Mouse (Mus musculus): Measurements from ENCODE around the gene Ttyh3. TPM values are rescaled to one million over a fixed set of nuclear protein-coding genes. Genes with fewer than 3 reads are reported as not detected.
A peak's percentile ranks its signal among the peaks of the same experiment; 100 is the strongest.

Gene Ttyh3
- polyA plus RNA-seq, 1 experiment from 2014 or later = 56.0 TPM

GRCm38 (mm10) chr5:140610273-140611011 is 38.4 kb downstream of the Ttyh3 start:
- ATAC-seq = no peak
- H3K4me1 ChIP-seq (ENCODE audit: control insufficient read depth, insufficient read depth, low read length) = peaks cover 44% of the 10 kb centered on the region
- H3K9me3 ChIP-seq (replicated peaks; ENCODE audit: control insufficient read depth, low read length, poor library complexity, severe bottlenecking) = no peaks in the 10 kb centered on the region
- peaks cover 8% of the 10 kb centered on the region for H3K27me3 ChIP-seq (ENCODE audit: control insufficient read depth, insufficient read depth, low read depth, low read length)
- H3K27ac ChIP-seq (ENCODE audit: low read length) = peak overlapping the region; percentile 83
- H3K4me3 ChIP-seq (ENCODE audit: low read depth, low read length) = peak overlapping the region; percentile 56
- peak overlapping the region; percentile 52 for H3K4me2 ChIP-seq (ENCODE audit: low read length)
- 3% methylated on average over 25 of the region's 30 CpGs for WGBS
- H3K36me3 ChIP-seq (ENCODE audit: control insufficient read depth, insufficient read depth, low read length) = no peaks in the 10 kb centered on the region
- H3K9ac ChIP-seq (ENCODE audit: low read depth, low read length) = peak overlapping the region; percentile 70

GRCm38 (mm10) chr5:140609511-140610272 is 39.1 kb downstream of the Ttyh3 start:
- WGBS = 9% methylated on average over 13 of the region's 13 CpGs
- Histone ChIP-seq H3K36me3 (ENCODE audit: control insufficient read depth, insufficient read depth, low read length) (no peaks in the 10 kb centered on the region), H3K4me1 (ENCODE audit: control insufficient read depth, insufficient read depth, low read length) (peaks cover 36% of the 10 kb centered on the region), H3K27me3 (ENCODE audit: control insufficient read depth, insufficient read depth, low read depth, low read length) (peaks cover 8% of the 10 kb centered on the region), H3K27ac (ENCODE audit: low read length) (peak overlapping the region; percentile 83), H3K9me3 (replicated peaks; ENCODE audit: control insufficient read depth, low read length, poor library complexity, severe bottlenecking) (no peaks in the 10 kb centered on the region), H3K4me3 (ENCODE audit: low read depth, low read length) (peak overlapping the region; percentile 56), H3K4me2 (ENCODE audit: low read length) (peak overlapping the region; percentile 52), H3K9ac (ENCODE audit: low read depth, low read length) (peak overlapping the region; percentile 70)
- ATAC-seq = peak; percentile 50

DNA sequence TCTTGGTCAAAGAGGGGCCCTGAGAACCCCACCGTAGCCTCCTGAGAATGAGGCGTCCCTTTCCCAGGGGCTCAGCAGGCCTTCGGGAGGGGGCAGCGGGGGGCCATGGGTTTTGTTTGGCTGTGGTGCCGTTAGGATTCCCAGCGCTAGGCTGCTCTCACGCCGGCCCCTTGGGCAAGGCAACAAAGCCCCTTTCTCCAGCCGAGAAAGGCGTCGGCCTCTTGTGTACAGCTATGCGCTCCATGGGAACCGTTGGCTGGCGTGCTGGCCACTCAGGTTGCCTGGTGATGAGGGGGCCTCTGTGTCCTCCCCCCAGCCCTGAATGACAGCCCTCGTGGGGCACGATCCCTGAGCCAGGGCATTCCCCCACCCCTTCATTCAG is 40.2 kb downstream of the Ttyh3 start:
- ATAC-seq = peak; percentile 49
- Histone ChIP-seq H3K27ac (ENCODE audit: low read length) (peak overlapping the region; percentile 83), H3K4me2 (ENCODE audit: low read length) (peak overlapping the region; percentile 27), H3K9ac (ENCODE audit: low read depth, low read length) (peak overlapping the region; percentile 68; the same call in 1 of the 2 replicates), H3K4me1 (ENCODE audit: control insufficient read depth, insufficient read depth, low read length) (peaks cover 35% of the 10 kb centered on the region), H3K36me3 (ENCODE audit: control insufficient read depth, insufficient read depth, low read length) (no peaks in the 10 kb centered on the region), H3K4me3 (ENCODE audit: low read depth, low read length) (peak overlapping the region; percentile 56), H3K9me3 (replicated peaks; ENCODE audit: control insufficient read depth, low read length, poor library complexity, severe bottlenecking) (no peaks in the 10 kb centered on the region), H3K27me3 (ENCODE audit: control insufficient read depth, insufficient read depth, low read depth, low read length) (peaks cover 8% of the 10 kb centered on the region)
- 2% methylated on average over 16 of the region's 16 CpGs for WGBS

DNA sequence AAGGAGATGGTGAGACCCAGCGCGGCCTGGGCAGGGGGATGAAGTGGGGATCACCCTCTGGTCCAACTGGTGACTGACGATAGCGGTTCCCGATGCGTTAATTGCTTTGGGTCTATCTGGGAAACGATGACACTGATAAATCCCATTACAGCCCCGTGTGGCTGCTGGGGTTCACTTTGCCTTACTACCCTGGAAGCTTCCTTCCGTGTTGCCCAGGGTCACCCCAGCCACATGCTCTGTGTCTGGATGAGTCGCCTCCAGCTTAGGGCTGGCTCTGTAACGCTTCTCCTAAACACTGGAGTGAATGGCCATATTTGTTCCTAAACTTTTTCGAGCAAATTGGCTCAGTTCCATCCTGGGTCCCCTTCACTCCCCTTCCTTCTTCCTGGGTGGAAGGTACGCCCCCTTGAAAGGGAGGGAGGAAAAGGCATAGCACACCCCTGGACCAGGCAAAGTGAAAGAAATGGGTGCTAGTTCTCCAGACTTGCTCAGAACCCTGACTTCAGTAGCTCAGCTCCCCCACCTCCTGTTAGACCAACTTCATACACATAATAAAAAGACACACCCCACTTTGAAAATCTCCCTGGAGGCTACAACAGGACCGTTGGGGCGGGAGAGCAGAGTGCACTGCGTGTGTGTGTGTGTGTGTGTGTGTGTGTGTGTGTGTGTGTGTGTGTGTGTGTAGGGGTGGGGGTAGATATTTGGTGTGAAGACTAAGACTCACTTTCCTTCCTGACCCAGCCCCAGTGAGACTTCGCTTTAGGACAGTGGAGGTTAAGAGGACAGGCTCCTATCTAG is 40.8 kb downstream of the Ttyh3 start:
- Histone ChIP-seq H3K27me3 (ENCODE audit: control insufficient read depth, insufficient read depth, low read depth, low read length) (peaks cover 8% of the 10 kb centered on the region), H3K4me2 (ENCODE audit: low read length) (peak overlapping the region; percentile 90), H3K9me3 (replicated peaks; ENCODE audit: control insufficient read depth, low read length, poor library complexity, severe bottlenecking) (no peaks in the 10 kb centered on the region), H3K9ac (ENCODE audit: low read depth, low read length) (peak overlapping the region; percentile 68), H3K4me1 (ENCODE audit: control insufficient read depth, insufficient read depth, low read length) (peaks cover 35% of the 10 kb centered on the region), H3K36me3 (ENCODE audit: control insufficient read depth, insufficient read depth, low read length) (no peaks in the 10 kb centered on the region), H3K27ac (ENCODE audit: low read length) (peak overlapping the region; percentile 83), H3K4me3 (ENCODE audit: low read depth, low read length) (peak overlapping the region; percentile 56)
- no peak for ATAC-seq
- whole genome bisulfite sequencing = under 1% methylated on average over 17 of the region's 17 CpGs

- Histone ChIP-seq H3K36me3 (ENCODE audit: control insufficient read depth, insufficient read depth, low read length) (no peaks in the 10 kb centered on the region), H3K4me3 (ENCODE audit: low read depth, low read length) (peak within 1 kb of the TSS; percentile 56), H3K9ac (ENCODE audit: low read depth, low read length) (peak within 1 kb of the TSS; percentile 68), H3K9me3 (replicated peaks; ENCODE audit: control insufficient read depth, low read length, poor library complexity, severe bottlenecking) (no peaks in the 10 kb centered on the region), H3K27ac (ENCODE audit: low read length) (peak within 1 kb of the TSS; percentile 83), H3K4me1 (ENCODE audit: control insufficient read depth, insufficient read depth, low read length) (peaks cover 35% of the 10 kb centered on the region), H3K4me2 (ENCODE audit: low read length) (peak within 1 kb of the TSS; percentile 90), H3K27me3 (ENCODE audit: control insufficient read depth, insufficient read depth, low read depth, low read length) (peaks cover 8% of the 10 kb centered on the region)
- under 1% methylated on average over 84 of the region's 91 CpGs for WGBS
- ATAC-seq = peak; percentile 25; the same call in 1 of the 2 replicates
Measured at GRCm38 (mm10) chr5:140607001-140607835, 41.6 kb downstream of the Ttyh3 start, which contains the start of gene Lfng. Gene Lfng, plus strand, starts transcription at chr5:140607320.

GRCm38 (mm10) chr5:140606386-140606785 is 42.4 kb downstream of the Ttyh3 start:
- Histone ChIP-seq H3K9me3 (replicated peaks; ENCODE audit: control insufficient read depth, low read length, poor library complexity, severe bottlenecking) (no peaks in the 10 kb centered on the region), H3K36me3 (ENCODE audit: control insufficient read depth, insufficient read depth, low read length) (no peaks in the 10 kb centered on the region), H3K4me2 (ENCODE audit: low read length) (peak overlapping the region; percentile 90), H3K27me3 (ENCODE audit: control insufficient read depth, insufficient read depth, low read depth, low read length) (peaks cover 8% of the 10 kb centered on the region), H3K4me3 (ENCODE audit: low read depth, low read length) (peak overlapping the region; percentile 56), H3K4me1 (ENCODE audit: control insufficient read depth, insufficient read depth, low read length) (peaks cover 32% of the 10 kb centered on the region), H3K27ac (ENCODE audit: low read length) (no peak overlapping the region), H3K9ac (ENCODE audit: low read depth, low read length) (peak overlapping the region; percentile 46; the same call in 1 of the 2 replicates)
- 0% methylated on average over 23 of the region's 23 CpGs for WGBS
- ATAC-seq = no peak

DNA sequence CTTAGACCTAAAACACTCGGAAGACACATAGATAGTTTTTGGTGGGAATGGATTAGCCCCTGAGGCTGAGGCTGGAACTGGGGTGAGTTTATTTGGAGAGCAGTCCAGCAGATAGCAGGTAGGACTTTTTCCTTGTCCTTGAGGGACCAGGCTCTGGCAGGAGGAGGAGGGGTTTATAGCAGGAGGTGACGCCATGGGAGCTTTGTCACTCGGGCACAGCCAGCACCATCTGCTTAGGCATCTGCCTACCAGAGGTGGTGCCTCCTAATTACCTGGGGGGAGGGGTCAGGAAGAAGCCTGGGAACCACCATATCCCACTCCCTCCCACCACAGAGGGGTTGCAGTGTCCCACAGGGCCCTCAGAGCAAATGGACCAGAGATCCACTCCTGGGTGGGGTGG is 43.6 kb downstream of the Ttyh3 start:
- H3K4me1 ChIP-seq (ENCODE audit: control insufficient read depth, insufficient read depth, low read length) = peaks cover 21% of the 10 kb centered on the region
- H3K9me3 ChIP-seq (replicated peaks; ENCODE audit: control insufficient read depth, low read length, poor library complexity, severe bottlenecking) = no peaks in the 10 kb centered on the region
- no peak overlapping the region for H3K9ac ChIP-seq (ENCODE audit: low read depth, low read length)
- ATAC-seq = no peak
- no peak overlapping the region for H3K27ac ChIP-seq (ENCODE audit: low read length)
- H3K4me2 ChIP-seq (ENCODE audit: low read length) = no peak overlapping the region
- H3K4me3 ChIP-seq (ENCODE audit: low read depth, low read length) = no peak overlapping the region
- WGBS = 21% methylated on average over 3 of the region's 3 CpGs
- H3K36me3 ChIP-seq (ENCODE audit: control insufficient read depth, insufficient read depth, low read length) = no peaks in the 10 kb centered on the region
- H3K27me3 ChIP-seq (ENCODE audit: control insufficient read depth, insufficient read depth, low read depth, low read length) = peaks cover 8% of the 10 kb centered on the region

DNA sequence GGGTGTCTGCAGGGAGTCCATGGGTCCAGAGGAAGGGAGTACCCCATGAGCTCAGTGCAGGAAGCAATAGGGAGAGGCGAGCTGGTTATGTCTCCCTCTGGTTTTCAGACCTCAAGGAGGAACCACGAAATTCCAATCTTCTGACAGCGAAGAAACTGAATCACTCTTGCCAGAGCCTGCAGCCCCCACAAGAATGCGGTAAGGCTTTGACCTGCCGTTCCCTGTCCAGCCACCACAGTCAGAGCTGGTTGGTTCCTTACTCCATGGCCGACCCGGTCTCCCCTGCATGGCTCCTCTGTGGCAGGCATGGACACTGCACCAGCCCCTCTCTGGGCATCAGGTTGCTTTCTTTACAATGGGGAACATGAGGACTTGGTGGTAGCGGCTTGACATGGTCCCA is 44.4 kb downstream of the Ttyh3 start:
- Histone ChIP-seq H3K9ac (ENCODE audit: low read depth, low read length) (no peak overlapping the region), H3K4me3 (ENCODE audit: low read depth, low read length) (no peak overlapping the region), H3K4me1 (ENCODE audit: control insufficient read depth, insufficient read depth, low read length) (peaks cover 20% of the 10 kb centered on the region), H3K4me2 (ENCODE audit: low read length) (no peak overlapping the region), H3K36me3 (ENCODE audit: control insufficient read depth, insufficient read depth, low read length) (no peaks in the 10 kb centered on the region), H3K27me3 (ENCODE audit: control insufficient read depth, insufficient read depth, low read depth, low read length) (peaks cover 8% of the 10 kb centered on the region), H3K9me3 (replicated peaks; ENCODE audit: control insufficient read depth, low read length, poor library complexity, severe bottlenecking) (no peaks in the 10 kb centered on the region), H3K27ac (ENCODE audit: low read length) (no peak overlapping the region)
- 93% methylated on average over 8 of the region's 8 CpGs for WGBS
- ATAC-seq = no peak
